Comparison of ENCODE assay signal across 31 mouse cellular contexts in the genomic region with DNA sequence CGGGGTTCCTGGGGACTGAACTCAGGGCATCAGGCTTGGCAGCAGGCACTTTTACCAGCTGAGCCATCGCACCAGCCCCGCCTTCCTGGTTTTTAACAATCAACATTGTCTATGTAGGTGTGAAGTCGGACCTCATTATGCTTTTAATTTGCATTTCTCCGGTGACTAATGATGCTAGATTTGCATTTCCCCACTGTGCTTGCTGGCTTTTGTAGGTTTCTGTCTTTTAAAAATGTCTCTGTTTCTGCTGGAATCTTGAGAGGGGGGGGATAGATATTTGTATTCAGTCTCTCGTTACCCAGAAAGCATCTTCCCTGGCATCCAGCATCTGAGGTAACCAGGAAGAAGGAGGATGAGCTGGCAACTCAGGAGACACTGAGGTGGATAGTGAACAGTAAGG. TPM values are rescaled to one million over a fixed set of nuclear protein-coding genes. Genes with fewer than 3 reads are reported as not detected.
DNase-seq lines count a peak whose midpoint lies in the region; ATAC-seq and TF ChIP-seq lines count a peak whose summit lies in the region.
"Had no signal": no experiment of that assay in that cellular context is flagged by ENCODE, and none has a peak within 500 bp of the region (broad histone marks: within the 10 kb centered on the region; RNA-seq: fewer than 3 reads in every experiment).

No protein-coding gene starts in this region.

- peak overlapping the region; percentile 18; the same call in 1 of the 2 replicates for H3K27ac ChIP-seq in layer of hippocampus, adult 2 months
- H3K27ac ChIP-seq: embryonic facial prominence, embryonic 10.5 days; embryonic facial prominence, embryonic 13.5 days; forebrain, embryonic 13.5 days; heart, adult 2 months; heart, embryonic 10.5 days; heart, embryonic 13.5 days; hindbrain, embryonic 12.5 days had no signal

- H3K4me3 ChIP-seq in layer of hippocampus, adult 2 months: no peak overlapping the region
- H3K4me3 ChIP-seq: embryonic facial prominence, embryonic 10.5 days; embryonic facial prominence, embryonic 13.5 days; erythroblast, embryonic 14.5 days; forebrain, embryonic 13.5 days; heart, adult 2 months; heart, embryonic 10.5 days; heart, embryonic 13.5 days; hindbrain, embryonic 12.5 days had no signal

- TF ChIP-seq CTCF in layer of hippocampus, adult 2 months (conservative IDR thresholded peaks at IDR 0.05): no peak

- ATAC-seq in frontal cortex, adult (ENCODE audit: low TSS enrichment): peak; percentile 46; the same call in 1 of the 2 replicates
- ATAC-seq: CD4-positive, CD25-positive, alpha-beta regulatory T cell, adult 4 months; forebrain, embryonic 13.5 days; hindbrain, embryonic 16.5 days; inflammation-experienced regulatory T-cells, adult 6 months; intestine, embryonic 16.5 days had no signal

- DNase-seq in frontal cortex, postnatal 10 days (ENCODE audit: low spot score in 2 of 2): no peak
- no peak for DNase-seq in layer of hippocampus, adult 2 months (ENCODE audit: low spot score in 2 of 2)
- no peak for DNase-seq in layer of hippocampus, adult 8-10 months (ENCODE audit: low spot score in 2 of 2)
- DNase-seq in brain, adult 2 months (ENCODE audit: low read depth, low spot score): peak; percentile 60
- DNase-seq in telencephalon, adult 2 months (ENCODE audit: low read depth, low spot score): peak; percentile 50
- DNase-seq: adrenal gland, adult 2 months; adrenal gland, postnatal 14 days; cerebellum, adult 11-12 months; cerebellum, adult 8-10 months; cerebellum, postnatal 10 days; cerebellum, postnatal 36 days; embryo, embryonic 11 days; gastrocnemius, postnatal 25 days; heart, adult 2 months; heart, postnatal 14 days had no signal

RNA-seq across cellular contexts. Expression of gene Tfr2, which starts 8.1 kb away (rescaled TPM):
- total RNA-seq in layer of hippocampus, adult 2 months (2021): 10 to 100 TPM; 16.7 to 20.2 TPM
- 10 to 100 TPM; 12.5 to 21.7 (median 15.9) TPM for total RNA-seq in layer of hippocampus, adult 8-10 months (2022)
- total RNA-seq: gastrocnemius, adult 8-10 months; gastrocnemius, postnatal 25 days; heart, postnatal 14 days had no signal

RNA-seq across cellular contexts. Expression of gene Actl6b, which starts 8.2 kb away (rescaled TPM):
- 100 to 1,000 TPM; 138 to 142 TPM for total RNA-seq in layer of hippocampus, adult 2 months (2021)
- total RNA-seq in layer of hippocampus, adult 8-10 months (2022): 100 to 1,000 TPM; 116 to 137 (median 125) TPM
- total RNA-seq: gastrocnemius, adult 8-10 months; gastrocnemius, postnatal 25 days; heart, adult 2 months; heart, postnatal 14 days; hematopoietic stem cell, adult 5-6 weeks had no signal

RNA-seq across cellular contexts. Expression of gene Gnb2, which starts 28.2 kb away (rescaled TPM):
- total RNA-seq in layer of hippocampus, adult 2 months (2021): 100 to 1,000 TPM; 600 to 607 TPM
- 100 to 1,000 TPM; 572 to 587 (median 576) TPM for total RNA-seq in layer of hippocampus, adult 8-10 months (2022)

RNA-seq across cellular contexts. Expression of gene Epo, which starts 28.5 kb away (rescaled TPM):
- not detected for total RNA-seq in layer of hippocampus, adult 2 months (2021)
- total RNA-seq in layer of hippocampus, adult 8-10 months (2022): not detected
- total RNA-seq: adrenal gland, adult 2 months; adrenal gland, postnatal 14 days; adrenal gland, postnatal 4 days; gastrocnemius, adult 8-10 months; gastrocnemius, postnatal 25 days; heart, adult 2 months; heart, postnatal 14 days; hematopoietic stem cell, adult 5-6 weeks; MEL had no signal

RNA-seq across cellular contexts. Expression of gene Mospd3, which starts 39.3 kb away (rescaled TPM):
- total RNA-seq in layer of hippocampus, adult 2 months (2021): 10 to 100 TPM; 26.2 to 29.3 TPM
- 10 to 100 TPM; 19.2 to 28.5 (median 26.2) TPM for total RNA-seq in layer of hippocampus, adult 8-10 months (2022)

Comparison
In these comparisons a context has a peak if more than half of its experiments do, and no peak if none do; other contexts are left out.
1. DNase-seq: peak in brain, adult 2 months (single experiment) and telencephalon, adult 2 months (single experiment); none in frontal cortex, postnatal 10 days (0 of 2), layer of hippocampus, adult 2 months (0 of 2) and layer of hippocampus, adult 8-10 months (0 of 2).